Mouse (Mus musculus) adrenal gland, adult 18-20 months (tissue): Measurements from ENCODE around the gene Hdac9. TPM values are rescaled to one million over a fixed set of nuclear protein-coding genes. Genes with fewer than 3 reads are reported as not detected.
A peak's percentile ranks its signal among the peaks of the same experiment; 100 is the strongest.

ENCODE experiments used
- DNase-seq, 2 experiments: peaks; one replicate each; pipeline ENCODE4 v3.0.0; 2021 to 2022; ENCODE audit warnings: low spot score in 2 of 2
- total RNA-seq, 2 experiments: library from RNA; stranded (reverse); gene quantifications; 1 replicate in 1 of 2; 2 replicates in 1 of 2; pipeline ENCODE4 v1.2.3; 2021

The Hdac9 gene
- total RNA-seq, 2 experiments from 2014 or later: 1.2 to 1.4 TPM

DNA sequence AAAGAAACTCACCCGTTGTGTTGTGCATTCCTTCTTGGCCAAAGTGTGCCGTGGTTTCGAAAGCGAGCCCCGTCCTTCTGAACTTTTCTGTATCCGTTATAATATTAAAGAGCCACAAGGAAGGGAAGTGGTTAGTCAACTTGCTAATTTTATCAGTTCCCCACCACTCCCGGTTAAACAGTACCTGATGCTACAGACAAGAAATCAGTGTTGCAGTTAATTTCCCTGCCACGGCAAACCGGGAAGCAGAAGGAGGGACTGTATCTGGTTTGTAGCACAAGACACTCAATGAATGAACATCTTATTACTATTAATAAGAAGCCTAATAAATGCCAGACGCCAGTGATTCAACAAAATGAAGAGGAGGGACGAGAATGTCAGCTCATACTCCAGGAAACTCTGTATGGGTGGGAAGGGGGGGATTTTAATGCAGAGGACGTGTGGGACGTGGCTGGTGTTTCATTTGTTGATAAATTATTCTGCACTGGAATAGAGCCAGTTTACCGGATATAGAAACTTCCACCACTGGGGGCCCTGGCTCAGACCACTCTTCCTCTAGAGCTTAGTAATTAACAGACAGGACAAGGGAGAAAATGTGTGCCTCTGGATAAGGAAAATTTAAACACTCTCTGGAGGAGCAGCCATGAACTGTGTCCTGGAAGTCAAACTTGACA, 202.5 kb downstream of the Hdac9 start:
- no peak for DNase-seq

DNA sequence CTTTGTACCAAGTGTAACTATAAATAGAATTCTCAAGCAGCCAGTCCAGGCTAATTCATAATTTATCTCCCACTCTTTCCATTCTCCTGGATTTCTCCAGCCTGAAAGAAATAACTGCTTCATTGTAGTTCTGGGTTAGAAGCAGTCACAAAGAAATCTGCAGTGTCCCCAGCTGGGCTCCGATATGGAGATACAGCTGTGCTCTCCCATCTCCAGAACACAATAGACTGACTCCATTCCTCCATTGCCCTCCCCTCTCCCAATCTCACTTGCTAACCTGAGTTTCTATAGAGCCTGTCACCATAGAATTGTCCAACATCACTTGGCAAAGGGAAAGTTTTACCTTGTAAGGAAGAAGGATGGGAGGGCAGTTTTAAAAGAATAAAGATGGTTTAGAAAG, 218.9 kb downstream of the Hdac9 start:
- no peak for DNase-seq

DNA sequence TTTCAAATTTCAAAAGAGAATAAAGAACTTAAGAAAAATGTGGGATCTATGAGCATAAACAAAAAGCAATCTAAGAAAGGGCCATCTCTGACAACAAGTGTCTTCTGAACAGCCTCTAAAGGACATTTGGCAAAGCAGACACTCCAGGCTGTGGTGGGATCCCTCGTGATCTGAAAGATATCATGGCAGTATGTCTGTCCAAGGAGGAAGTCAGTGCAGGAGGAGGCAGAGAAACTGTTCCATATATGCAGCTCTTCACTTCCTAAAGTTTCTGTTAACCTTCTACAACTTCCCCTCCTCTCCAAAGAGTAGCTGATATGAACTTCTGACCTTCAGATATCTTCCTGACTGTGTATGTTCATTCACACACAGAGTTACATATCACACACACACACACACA, 220.2 kb downstream of the Hdac9 start:
- DNase-seq: no peak

- no peak for DNase-seq
Observed at GRCm38 (mm10) chr12:34688941-34689340, 228.0 kb downstream of the Hdac9 start.

DNA sequence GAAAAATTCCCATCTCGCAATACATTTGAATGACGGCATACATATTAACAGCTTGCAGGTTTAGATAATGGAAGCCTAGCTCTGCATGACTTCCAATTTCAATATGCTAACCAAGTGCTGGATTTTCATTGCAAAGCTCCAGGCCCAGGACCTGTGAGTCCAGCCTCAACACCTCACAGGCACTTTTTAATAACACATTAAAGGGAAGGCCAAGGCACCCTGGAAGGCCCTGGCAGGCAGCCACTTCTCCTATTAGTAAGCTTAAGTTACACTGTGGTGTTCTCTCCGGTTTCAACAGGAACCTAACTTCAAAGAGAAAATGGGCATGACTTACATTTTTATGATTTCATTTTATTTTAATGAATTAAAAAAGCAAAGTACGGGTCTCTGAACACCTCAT, 233.5 kb downstream of the Hdac9 start:
- no peak for DNase-seq

DNA sequence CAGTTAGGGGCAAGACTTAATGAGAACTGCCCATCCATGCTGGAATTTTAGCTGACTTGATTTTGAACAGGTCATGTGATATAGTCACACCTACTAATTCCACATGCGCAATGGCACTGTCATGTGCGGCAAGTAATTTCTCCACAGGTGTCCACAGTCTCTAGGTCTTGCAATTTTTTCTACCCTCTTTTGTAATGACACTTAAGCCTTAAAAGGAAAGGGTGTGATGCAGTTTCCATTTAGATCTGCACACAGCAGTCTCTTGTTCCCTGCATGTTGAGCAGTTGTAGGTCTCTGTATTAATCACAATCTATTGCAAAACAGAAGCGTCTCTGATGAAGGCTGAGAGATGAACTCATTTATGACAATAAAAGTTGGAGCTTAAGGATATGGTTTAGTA, 234.2 kb downstream of the Hdac9 start:
- DNase-seq: no peak

- no peak for DNase-seq
Observed at GRCm38 (mm10) chr12:34680576-34680975, 236.3 kb downstream of the Hdac9 start.

DNA sequence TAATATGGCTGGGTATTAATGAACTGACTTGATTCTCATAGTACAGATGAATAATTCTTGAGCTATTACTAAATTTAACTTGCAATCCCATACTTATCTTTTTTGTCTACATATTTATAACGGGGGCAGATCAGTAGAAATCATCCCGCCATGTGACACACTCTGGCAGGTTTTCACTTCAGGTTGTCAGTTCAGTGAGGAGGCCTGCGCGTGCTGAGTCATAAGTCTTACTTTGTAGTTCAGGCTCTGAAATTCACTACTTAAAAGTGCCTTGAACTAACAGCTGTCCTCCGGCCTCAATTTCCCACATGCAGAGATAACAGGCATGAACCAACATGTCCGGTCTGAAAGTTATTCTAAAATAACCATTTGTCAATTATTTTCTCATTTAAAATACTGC, 239.8 kb downstream of the Hdac9 start:
- no peak for DNase-seq

- no peak for DNase-seq
Observed at GRCm38 (mm10) chr12:34674235-34674634, 242.7 kb downstream of the Hdac9 start.

- DNase-seq: no peak
Observed at GRCm38 (mm10) chr12:34673539-34673938, 243.4 kb downstream of the Hdac9 start.

- DNase-seq: peak; percentile 58 to 62
Observed at GRCm38 (mm10) chr12:34664758-34665157, 252.1 kb downstream of the Hdac9 start.

- no peak for DNase-seq
Observed at GRCm38 (mm10) chr12:34661378-34661777, 255.5 kb downstream of the Hdac9 start.

GRCm38 (mm10) chr12:34660027-34660426, 256.9 kb downstream of the Hdac9 start:
- DNase-seq: no peak

DNA sequence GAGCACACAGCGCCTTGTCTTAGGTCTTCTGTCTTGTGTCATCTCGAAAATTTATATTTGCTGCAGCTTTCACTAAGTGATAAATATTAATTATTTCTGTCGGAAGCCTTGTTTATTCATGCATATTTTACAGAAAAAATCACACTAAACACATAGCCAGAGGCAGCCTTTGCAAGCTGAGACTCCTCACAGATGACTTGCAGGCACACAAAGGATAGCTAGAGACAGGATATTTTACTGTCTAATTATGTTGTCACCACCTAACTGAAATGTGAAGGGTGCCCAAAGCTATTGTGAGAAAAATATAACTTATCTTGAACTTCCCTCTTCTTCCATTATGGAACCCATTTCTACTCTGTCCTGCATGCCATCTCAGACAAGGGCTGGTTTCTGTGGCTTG, 258.3 kb downstream of the Hdac9 start:
- DNase-seq: no peak

- peak in 1 of 2 experiments; percentile 7 for DNase-seq
Observed at GRCm38 (mm10) chr12:34658119-34658518, 258.8 kb downstream of the Hdac9 start.

DNA sequence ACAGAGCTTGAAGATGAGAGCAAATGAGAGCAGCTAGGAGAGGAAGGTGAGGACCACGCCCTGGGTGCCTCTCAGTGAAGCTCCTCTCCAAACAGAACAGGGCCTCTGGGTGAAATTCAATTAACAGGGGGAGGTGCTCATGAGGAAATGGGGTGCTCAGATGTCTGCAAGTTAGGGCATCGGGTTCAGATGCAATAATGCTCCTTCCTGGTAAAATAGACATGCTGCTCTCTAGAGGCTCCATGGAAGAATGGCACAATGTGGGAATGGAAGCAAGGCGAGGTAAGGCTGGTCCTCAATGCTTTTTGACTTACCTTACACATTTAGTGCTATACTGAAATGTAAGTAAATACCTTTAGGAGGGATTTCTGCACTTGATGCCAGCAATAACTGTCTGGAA, 263.3 kb downstream of the Hdac9 start:
- DNase-seq: no peak

GRCm38 (mm10) chr12:34648753-34649152, 268.1 kb downstream of the Hdac9 start:
- DNase-seq: no peak

GRCm38 (mm10) chr12:34641705-34642259, 275.1 kb downstream of the Hdac9 start:
- no peak for DNase-seq

DNA sequence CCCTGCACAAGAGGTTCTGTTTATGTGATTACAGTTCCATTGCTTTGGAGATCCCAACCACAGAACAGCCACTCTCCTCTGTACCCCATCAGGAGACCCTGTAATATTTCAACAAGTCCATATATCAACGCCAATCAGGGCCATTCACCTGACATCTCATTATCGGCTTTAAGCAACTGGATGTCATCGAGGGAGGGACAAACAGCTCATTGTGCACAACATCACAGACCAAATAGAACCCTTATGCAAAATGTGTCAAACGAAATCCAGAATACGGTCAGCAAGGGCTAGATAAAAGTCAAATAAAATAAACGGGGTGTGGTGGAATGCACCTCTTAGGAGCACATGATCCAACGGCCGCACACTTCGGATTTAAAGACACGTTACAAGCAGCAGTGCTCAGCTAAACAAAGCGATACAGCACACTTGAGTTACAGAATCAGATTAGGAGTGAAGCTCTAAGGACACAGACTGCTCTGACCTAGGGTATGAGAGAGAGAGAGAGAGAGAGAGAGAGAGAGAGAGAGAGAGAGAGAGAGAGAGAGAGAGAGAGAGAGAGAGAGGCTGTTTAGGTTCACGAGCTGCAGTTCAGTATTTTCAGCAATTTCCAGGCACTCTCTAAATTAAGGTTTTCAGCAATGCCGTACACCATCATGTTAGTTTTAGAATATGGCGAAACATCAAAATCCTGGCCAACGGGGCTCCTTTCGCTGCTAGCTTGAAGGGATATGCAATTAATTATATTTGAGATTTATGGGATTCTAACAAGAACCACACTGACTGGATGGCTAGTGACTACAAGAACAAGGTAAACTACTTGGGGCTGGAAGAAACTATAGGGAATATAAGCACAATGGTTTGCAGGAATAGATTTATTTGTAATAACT, 279.4 kb downstream of the Hdac9 start:
- DNase-seq: no peak

- no peak for DNase-seq
Observed at GRCm38 (mm10) chr12:34619101-34619500, 297.8 kb downstream of the Hdac9 start.

- DNase-seq: no peak
Observed at GRCm38 (mm10) chr12:34618321-34618720, 298.6 kb downstream of the Hdac9 start.

DNA sequence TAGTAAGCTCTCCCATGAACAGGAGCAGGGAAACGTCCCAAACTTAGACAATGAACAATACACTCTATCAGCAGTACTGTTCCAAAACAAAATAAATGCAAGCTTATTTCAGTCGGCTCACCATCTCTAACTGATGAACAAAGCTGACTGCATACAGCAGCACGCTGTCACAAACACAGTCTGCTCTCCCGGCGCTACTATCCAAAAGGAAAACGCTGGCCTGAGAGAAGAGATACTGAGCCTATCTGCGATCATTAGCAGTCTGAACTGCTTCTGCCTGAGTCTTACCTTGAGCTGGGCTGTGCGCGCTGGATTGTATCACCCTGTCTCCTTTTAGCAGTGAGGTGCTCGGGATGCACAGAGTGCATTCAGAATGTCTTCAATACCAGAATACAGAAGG, 299.1 kb downstream of the Hdac9 start:
- DNase-seq: no peak
